Mouse (Mus musculus): ENCODE data around the gene Wbp11. TPM values are rescaled to one million over a fixed set of nuclear protein-coding genes. Genes with fewer than 3 reads are reported as not detected.

Gene Wbp11
- polyA plus RNA-seq, 1 experiment from 2014 or later, result 74.7 TPM

DNA sequence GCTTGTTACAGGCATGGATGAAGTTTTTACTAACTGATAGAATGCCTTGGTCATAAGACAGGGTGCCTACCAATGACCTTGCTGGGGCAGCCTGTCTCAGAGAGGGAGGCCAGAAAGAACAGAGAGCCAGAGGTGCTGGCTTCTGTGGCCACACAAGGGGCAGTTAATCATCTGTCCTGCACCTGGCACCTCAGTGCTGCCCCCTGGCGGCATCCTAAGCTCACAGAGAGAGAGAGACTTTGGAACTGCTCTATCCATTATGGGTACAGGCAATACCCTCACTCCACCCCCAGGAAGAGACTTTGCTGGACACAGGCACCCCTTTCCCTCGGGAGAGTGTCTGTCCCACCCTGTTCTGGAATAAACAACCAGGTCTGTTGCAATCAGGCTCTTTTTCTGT, 19.8 kb upstream of the Wbp11 start:
- Histone ChIP-seq H3K4me3 (replicated peaks; ENCODE audit: low read length) (no peak overlapping the region), H3K9me3 (ENCODE audit: control insufficient read depth, low read length) (no peaks in the 10 kb centered on the region), H3K36me3 (replicated peaks; ENCODE audit: control insufficient read depth, insufficient read depth) (no peaks in the 10 kb centered on the region), H3K27me3 (ENCODE audit: control insufficient read depth, insufficient read depth, low read length) (no peaks in the 10 kb centered on the region), H3K27ac (no peak overlapping the region), H3K4me2 (replicated peaks) (no peak overlapping the region), H3K4me1 (replicated peaks; ENCODE audit: control insufficient read depth, insufficient read depth, low read length) (no peaks in the 10 kb centered on the region), H3K9ac (no peak overlapping the region)
- 28% methylated on average over 2 of the region's 2 CpGs for WGBS
- ATAC-seq (ENCODE audit: low FRiP score), result no peak
- no peak for DNase-seq (ENCODE audit: low spot score)

DNA sequence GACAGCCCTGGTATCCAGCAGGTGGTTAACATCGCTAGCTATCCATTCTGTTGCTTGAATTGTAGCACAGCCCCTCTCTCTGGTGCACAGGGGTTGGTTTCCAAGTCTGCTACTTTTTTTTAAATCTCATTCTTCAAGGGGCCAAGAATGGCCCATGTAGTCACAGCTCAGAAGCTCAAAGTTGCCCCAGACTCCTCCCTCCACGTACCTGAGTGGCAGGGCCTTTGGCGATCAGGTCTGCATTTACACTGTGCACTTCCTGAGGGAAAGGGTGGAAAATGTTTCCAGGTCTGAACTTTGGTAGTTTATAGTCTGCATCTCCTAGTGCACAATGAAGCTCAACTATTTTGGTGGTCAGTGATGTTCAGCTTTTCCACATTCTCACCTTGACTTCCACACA, 19.2 kb upstream of the Wbp11 start:
- ATAC-seq (ENCODE audit: low FRiP score), result no peak
- H3K4me3 ChIP-seq (replicated peaks; ENCODE audit: low read length), result no peak overlapping the region
- H3K27ac ChIP-seq, result no peak overlapping the region
- no peaks in the 10 kb centered on the region for H3K4me1 ChIP-seq (replicated peaks; ENCODE audit: control insufficient read depth, insufficient read depth, low read length)
- no peak for DNase-seq (ENCODE audit: low spot score)
- no peak overlapping the region for H3K9ac ChIP-seq
- no peak overlapping the region for H3K4me2 ChIP-seq (replicated peaks)
- no peaks in the 10 kb centered on the region for H3K27me3 ChIP-seq (ENCODE audit: control insufficient read depth, insufficient read depth, low read length)
- 97% methylated on average over 3 of the region's 3 CpGs for WGBS
- no peaks in the 10 kb centered on the region for H3K9me3 ChIP-seq (ENCODE audit: control insufficient read depth, low read length)
- no peaks in the 10 kb centered on the region for H3K36me3 ChIP-seq (replicated peaks; ENCODE audit: control insufficient read depth, insufficient read depth)

DNA sequence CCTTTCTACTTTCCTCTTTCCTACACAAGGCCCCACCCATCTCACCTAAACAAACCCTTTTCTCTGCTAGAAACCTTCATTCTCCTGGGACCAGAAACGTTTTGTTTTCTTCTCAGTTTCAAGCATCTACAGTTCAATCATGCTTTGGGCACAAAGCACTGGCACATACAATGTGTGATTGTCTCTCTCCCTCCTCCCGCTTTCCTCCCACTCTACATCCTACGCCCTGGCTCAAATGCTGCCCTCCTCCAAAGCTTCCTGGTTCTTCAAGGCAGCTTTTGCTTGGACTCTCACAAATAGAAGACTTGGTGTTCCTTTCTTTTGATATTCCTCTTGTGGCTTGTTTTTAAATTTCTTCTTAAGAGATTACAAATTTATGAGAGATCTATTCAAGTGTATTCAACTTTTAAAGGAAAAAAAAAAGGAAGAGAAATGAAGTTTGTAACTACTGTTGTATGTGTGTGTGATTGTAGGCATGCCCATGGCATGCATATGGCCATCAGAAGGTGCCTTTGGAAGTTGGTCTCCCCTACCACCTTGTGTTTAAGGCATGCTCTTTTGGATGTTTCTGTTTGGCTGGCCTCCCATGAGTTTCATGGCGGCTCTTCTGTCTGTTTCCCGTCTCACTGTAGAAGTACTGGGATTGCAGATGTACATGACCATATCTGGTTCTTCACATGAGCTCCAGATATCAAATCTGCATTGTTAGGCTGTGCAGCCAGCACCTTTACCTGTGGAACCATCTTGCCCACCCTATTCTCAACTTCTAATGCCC, 17.9 kb upstream of the Wbp11 start:
- 75% methylated on average over 5 of the region's 5 CpGs for WGBS
- Histone ChIP-seq H3K9ac (no peak overlapping the region), H3K27me3 (ENCODE audit: control insufficient read depth, insufficient read depth, low read length) (no peaks in the 10 kb centered on the region), H3K9me3 (ENCODE audit: control insufficient read depth, low read length) (no peaks in the 10 kb centered on the region), H3K27ac (no peak overlapping the region), H3K36me3 (replicated peaks; ENCODE audit: control insufficient read depth, insufficient read depth) (no peaks in the 10 kb centered on the region), H3K4me1 (replicated peaks; ENCODE audit: control insufficient read depth, insufficient read depth, low read length) (no peaks in the 10 kb centered on the region), H3K4me2 (replicated peaks) (no peak overlapping the region), H3K4me3 (replicated peaks; ENCODE audit: low read length) (no peak overlapping the region)
- ATAC-seq (ENCODE audit: low FRiP score), result no peak
- no peak for DNase-seq (ENCODE audit: low spot score)

DNA sequence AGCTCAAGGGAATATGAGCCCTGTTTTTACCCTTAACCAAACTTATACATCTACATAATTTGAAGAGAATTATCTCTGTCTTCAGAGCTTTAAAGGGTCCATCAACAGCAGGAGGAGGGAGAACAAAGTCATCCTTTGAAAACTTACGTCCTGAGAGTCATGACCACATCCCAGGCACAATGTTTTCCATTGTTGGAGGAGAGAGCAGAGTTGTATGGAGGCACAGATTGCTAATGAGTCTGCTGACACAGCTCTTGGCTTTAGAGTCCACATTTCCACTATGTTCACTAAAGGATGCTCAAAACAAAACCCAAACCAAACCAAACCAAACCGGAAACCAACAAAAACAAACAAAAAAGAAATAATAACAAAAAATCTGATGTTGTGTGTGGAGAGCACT, 16.9 kb upstream of the Wbp11 start:
- Histone ChIP-seq H3K9me3 (ENCODE audit: control insufficient read depth, low read length) (no peaks in the 10 kb centered on the region), H3K4me2 (replicated peaks) (no peak overlapping the region), H3K4me3 (replicated peaks; ENCODE audit: low read length) (no peak overlapping the region), H3K27me3 (ENCODE audit: control insufficient read depth, insufficient read depth, low read length) (no peaks in the 10 kb centered on the region), H3K4me1 (replicated peaks; ENCODE audit: control insufficient read depth, insufficient read depth, low read length) (no peaks in the 10 kb centered on the region), H3K36me3 (replicated peaks; ENCODE audit: control insufficient read depth, insufficient read depth) (no peaks in the 10 kb centered on the region), H3K9ac (no peak overlapping the region), H3K27ac (no peak overlapping the region)
- 54% methylated on average over 2 of the region's 2 CpGs for WGBS
- DNase-seq (ENCODE audit: low spot score) (no peak), ATAC-seq (ENCODE audit: low FRiP score) (no peak)

DNA sequence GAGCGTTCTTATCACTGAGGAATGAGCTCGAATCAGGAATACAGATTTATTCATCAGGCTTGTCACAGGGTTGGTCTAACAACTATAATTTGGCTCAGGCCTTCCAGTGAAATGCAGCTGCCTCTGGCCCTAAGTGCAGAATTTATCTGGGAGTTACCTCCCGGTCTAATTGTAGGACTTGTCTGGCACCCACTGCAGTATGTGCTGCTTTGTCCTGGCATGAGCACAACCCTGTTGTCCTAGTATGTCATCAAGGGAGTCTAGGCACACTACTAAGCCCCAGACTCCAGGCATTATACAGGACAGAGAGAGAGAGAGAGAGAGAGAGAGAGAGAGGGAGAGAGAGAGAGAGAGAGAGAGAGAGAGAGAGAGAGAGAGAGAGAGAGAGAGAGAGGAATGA, 9.3 kb upstream of the Wbp11 start:
- H3K4me1 ChIP-seq (replicated peaks; ENCODE audit: control insufficient read depth, insufficient read depth, low read length), result no peaks in the 10 kb centered on the region
- WGBS, result 88% methylated on average over 3 of the region's 3 CpGs
- ATAC-seq (ENCODE audit: low FRiP score) (no peak), DNase-seq (ENCODE audit: low spot score) (no peak)
- H3K9ac ChIP-seq, result no peak overlapping the region
- no peak overlapping the region for H3K4me2 ChIP-seq (replicated peaks)
- H3K27ac ChIP-seq, result no peak overlapping the region
- no peaks in the 10 kb centered on the region for H3K9me3 ChIP-seq (ENCODE audit: control insufficient read depth, low read length)
- no peak overlapping the region for H3K4me3 ChIP-seq (replicated peaks; ENCODE audit: low read length)
- H3K36me3 ChIP-seq (replicated peaks; ENCODE audit: control insufficient read depth, insufficient read depth), result no peaks in the 10 kb centered on the region
- H3K27me3 ChIP-seq (ENCODE audit: control insufficient read depth, insufficient read depth, low read length), result no peaks in the 10 kb centered on the region

DNA sequence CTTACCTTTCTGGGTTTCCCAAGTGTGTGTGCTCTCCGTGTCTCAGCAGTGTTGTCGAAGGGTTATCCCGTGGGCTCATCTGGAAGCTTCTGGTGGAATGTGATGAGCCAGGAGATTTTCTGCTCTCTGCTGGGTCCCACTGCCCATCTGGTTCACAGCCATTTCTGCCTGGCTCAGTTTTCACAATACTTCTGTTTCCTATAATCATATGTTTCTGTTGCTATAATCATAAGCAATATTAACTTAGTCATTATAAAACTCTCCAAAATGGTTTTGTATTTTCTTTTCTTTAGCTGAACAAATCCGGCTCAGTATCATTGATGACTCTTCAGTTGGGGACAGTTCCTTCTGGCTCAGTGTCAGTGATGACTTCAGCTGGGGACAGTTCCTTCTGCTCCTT, 7.3 kb upstream of the Wbp11 start, which contains the start of gene Smco3:
Gene Smco3 (minus strand): TSS at position 101 of the 400 bp plus-strand sequence.
- 53% methylated on average over 4 of the region's 4 CpGs for WGBS
- Histone ChIP-seq H3K4me2 (replicated peaks) (no peak within 1 kb of the TSS), H3K4me1 (replicated peaks; ENCODE audit: control insufficient read depth, insufficient read depth, low read length) (no peaks in the 10 kb centered on the region), H3K9me3 (ENCODE audit: control insufficient read depth, low read length) (no peaks in the 10 kb centered on the region), H3K27ac (no peak within 1 kb of the TSS), H3K27me3 (ENCODE audit: control insufficient read depth, insufficient read depth, low read length) (peaks cover 7% of the 10 kb centered on the region; the same call in 1 of the 2 replicates), H3K4me3 (replicated peaks; ENCODE audit: low read length) (no peak within 1 kb of the TSS), H3K36me3 (replicated peaks; ENCODE audit: control insufficient read depth, insufficient read depth) (no peaks in the 10 kb centered on the region), H3K9ac (no peak within 1 kb of the TSS)
- DNase-seq (ENCODE audit: low spot score) (no peak), ATAC-seq (ENCODE audit: low FRiP score) (no peak)

DNA sequence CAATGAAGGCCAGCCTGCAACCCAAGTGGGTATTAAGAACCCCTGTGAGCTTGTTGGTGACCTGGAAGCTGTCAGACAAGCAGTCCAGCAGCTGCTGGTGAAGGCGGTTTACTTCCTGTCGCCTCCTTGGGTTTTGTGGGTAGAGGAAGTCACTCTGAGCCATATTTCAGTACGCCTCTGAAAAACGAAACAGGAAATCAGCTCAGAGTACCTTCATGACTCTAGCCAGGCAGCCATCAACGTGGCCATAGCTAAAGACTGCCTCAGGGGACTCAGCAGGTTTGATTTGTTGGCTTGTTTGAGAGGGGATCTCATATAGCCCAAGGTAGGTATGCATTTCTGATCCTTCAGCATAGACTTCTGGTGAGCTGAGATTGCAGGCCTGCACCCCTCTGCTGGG, 3.7 kb upstream of the Wbp11 start:
- Histone ChIP-seq H3K9ac (no peak overlapping the region), H3K27me3 (ENCODE audit: control insufficient read depth, insufficient read depth, low read length) (peaks cover 9% of the 10 kb centered on the region; the same call in 1 of the 2 replicates), H3K27ac (no peak overlapping the region), H3K36me3 (replicated peaks; ENCODE audit: control insufficient read depth, insufficient read depth) (no peaks in the 10 kb centered on the region), H3K4me3 (replicated peaks; ENCODE audit: low read length) (no peak overlapping the region), H3K9me3 (ENCODE audit: control insufficient read depth, low read length) (no peaks in the 10 kb centered on the region), H3K4me2 (replicated peaks) (no peak overlapping the region), H3K4me1 (replicated peaks; ENCODE audit: control insufficient read depth, insufficient read depth, low read length) (peaks cover 6% of the 10 kb centered on the region)
- WGBS, result 76% methylated on average over 5 of the region's 5 CpGs
- ATAC-seq (ENCODE audit: low FRiP score) (no peak), DNase-seq (ENCODE audit: low spot score) (no peak)

DNA sequence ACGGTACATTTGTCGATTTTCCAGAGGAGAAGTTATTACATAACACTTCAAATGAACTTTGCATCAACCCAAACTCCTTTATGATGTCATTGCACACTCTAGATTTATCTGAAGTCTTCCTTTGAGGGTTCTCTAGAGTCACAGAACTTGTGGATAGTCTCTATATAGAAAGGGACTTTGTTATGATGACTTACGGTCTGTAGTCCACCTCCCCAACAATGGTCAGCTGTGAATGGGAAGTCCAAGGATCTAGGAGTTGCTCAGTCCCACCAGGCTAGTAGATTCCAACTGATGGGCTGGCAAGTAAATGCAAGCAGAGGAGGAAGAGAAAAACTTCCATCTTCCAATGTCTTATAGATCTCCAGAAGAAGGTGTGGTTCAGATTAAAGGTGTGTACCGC, 648 bp upstream of the Wbp11 start:
- no peak for ATAC-seq (ENCODE audit: low FRiP score)
- DNase-seq (ENCODE audit: low spot score), result no peak
- Histone ChIP-seq H3K36me3 (replicated peaks; ENCODE audit: control insufficient read depth, insufficient read depth) (peaks cover 21% of the 10 kb centered on the region), H3K27me3 (ENCODE audit: control insufficient read depth, insufficient read depth, low read length) (peaks cover 9% of the 10 kb centered on the region; the same call in 1 of the 2 replicates), H3K9ac (peak overlapping the region; percentile 63), H3K9me3 (ENCODE audit: control insufficient read depth, low read length) (no peaks in the 10 kb centered on the region), H3K27ac (peak overlapping the region; percentile 91), H3K4me1 (replicated peaks; ENCODE audit: control insufficient read depth, insufficient read depth, low read length) (peaks cover 9% of the 10 kb centered on the region), H3K4me3 (replicated peaks; ENCODE audit: low read length) (peak overlapping the region; percentile 99), H3K4me2 (replicated peaks) (peak overlapping the region; percentile 64)
- 39% methylated on average over 4 of the region's 4 CpGs for WGBS

DNA sequence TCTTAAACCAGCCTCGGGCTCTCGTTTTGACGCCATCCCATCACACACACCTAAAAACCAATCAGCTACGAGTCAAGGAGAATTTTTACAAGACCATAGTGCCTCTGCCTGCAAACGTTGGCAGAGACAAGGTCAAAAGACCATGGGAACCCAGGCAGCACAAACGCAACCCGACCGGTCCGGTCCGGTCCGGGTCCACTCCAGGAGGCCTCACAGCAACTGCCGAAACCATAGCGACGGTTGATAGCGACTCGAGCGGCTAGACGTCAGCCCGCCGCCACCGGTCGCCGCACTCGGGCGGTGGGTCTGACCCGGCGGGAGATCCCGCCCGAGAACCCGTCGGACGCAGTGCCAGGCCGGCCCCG, 535 bp downstream of the Wbp11 start, which contains the start of gene BC049715:
Gene BC049715 (plus strand): TSS at position 111 of the 365 bp plus-strand sequence.
- Histone ChIP-seq H3K4me1 (replicated peaks; ENCODE audit: control insufficient read depth, insufficient read depth, low read length) (peaks cover 9% of the 10 kb centered on the region), H3K27ac (peak within 1 kb of the TSS; percentile 91)

More for the DNA sequence above, 535 bp downstream of the Wbp11 start, which contains the start of gene BC049715:
- peak within 1 kb of the TSS; percentile 99 for H3K4me3 ChIP-seq (replicated peaks; ENCODE audit: low read length)
- peak within 1 kb of the TSS; percentile 96 for H3K9ac ChIP-seq
- ATAC-seq (ENCODE audit: low FRiP score), result peak; percentile 0; the same call in 1 of the 2 replicates
- peaks cover 9% of the 10 kb centered on the region; the same call in 1 of the 2 replicates for H3K27me3 ChIP-seq (ENCODE audit: control insufficient read depth, insufficient read depth, low read length)
- no peaks in the 10 kb centered on the region for H3K9me3 ChIP-seq (ENCODE audit: control insufficient read depth, low read length)
- no peak for DNase-seq (ENCODE audit: low spot score)
- H3K36me3 ChIP-seq (replicated peaks; ENCODE audit: control insufficient read depth, insufficient read depth), result peaks cover 30% of the 10 kb centered on the region
- 0% methylated on average over 34 of the region's 34 CpGs for WGBS
- H3K4me2 ChIP-seq (replicated peaks), result peak within 1 kb of the TSS; percentile 88

All from hindbrain, embryonic 14.5 days (tissue).